Mouse (Mus musculus) hematopoietic stem cell, adult 5-6 weeks (primary cell): ENCODE data around the gene Ap5z1. TPM values are rescaled to one million over a fixed set of nuclear protein-coding genes. Genes with fewer than 3 reads are reported as not detected.
A peak's percentile ranks its signal among the peaks of the same experiment; 100 is the strongest.

ENCODE experiments used
- ATAC-seq, 2 experiments: fragments of 125-278 bp in 1 of 2; replicated peaks in 1 of 2; 2 replicates each; pipeline ENCODE4 v1.8.0; 2016 to 2017; ENCODE audit warnings: inconsistent platforms in 2 of 2, mild to moderate bottlenecking in 2 of 2, moderate number of reproducible peaks in 2 of 2, low read depth in 1 of 2, moderate TSS enrichment in 1 of 2; ENCODE audit not compliant: low FRiP score in 2 of 2, poor library complexity in 2 of 2, severe bottlenecking in 2 of 2, insufficient read depth in 1 of 2, low TSS enrichment in 1 of 2
- total RNA-seq: library from RNA; stranded (forward); fragments of 172-1452, 232-1000 nt; gene quantifications from 2 replicates; pipeline ENCODE4 v1.2.3, GENCODE M21; 2017

The Ap5z1 gene
- total RNA-seq, 1 experiment from 2014 or later: 2.9 TPM

- ATAC-seq: peak; percentile 26 to 51; a peak in 1 of 4 replicates
These were observed 6.4 kb upstream of the Ap5z1 start for GRCm38 (mm10) chr5:142457345-142457744.

GRCm38 (mm10) chr5:142458791-142459557, 4.8 kb upstream of the Ap5z1 start:
- no peak for ATAC-seq

- no peak for ATAC-seq
These were observed 3.9 kb upstream of the Ap5z1 start for GRCm38 (mm10) chr5:142459834-142460233.

- no peak for ATAC-seq
These were observed 1.7 kb upstream of the Ap5z1 start for GRCm38 (mm10) chr5:142461942-142462640.

GRCm38 (mm10) chr5:142462641-142462948, 1.1 kb upstream of the Ap5z1 start:
- no peak for ATAC-seq

- no peak for ATAC-seq
These were observed 733 bp upstream of the Ap5z1 start for GRCm38 (mm10) chr5:142463011-142463410.

- no peak for ATAC-seq
These were observed 4.6 kb downstream of the Ap5z1 start for GRCm38 (mm10) chr5:142468375-142468774.

GRCm38 (mm10) chr5:142469796-142470195, 6.1 kb downstream of the Ap5z1 start:
- no peak for ATAC-seq

GRCm38 (mm10) chr5:142473696-142474095, 10.0 kb downstream of the Ap5z1 start:
- no peak for ATAC-seq

- ATAC-seq: peak in 1 of 2 experiments; percentile 22; a peak in 2 of 4 replicates
These were observed 11.9 kb downstream of the Ap5z1 start for GRCm38 (mm10) chr5:142475669-142476068.

GRCm38 (mm10) chr5:142477346-142477745, 13.6 kb downstream of the Ap5z1 start:
- ATAC-seq: no peak

- ATAC-seq: no peak
These were observed 14.3 kb downstream of the Ap5z1 start for GRCm38 (mm10) chr5:142477866-142478615.

GRCm38 (mm10) chr5:142478829-142479435, 15.2 kb downstream of the Ap5z1 start:
- ATAC-seq: peak; percentile 65 to 85; a peak in 3 of 4 replicates

- 0 out of 4 replicates have a peak, but pooled peaks of 1 of the 2 experiments have one; percentile 29 for ATAC-seq
These were observed 18.8 kb downstream of the Ap5z1 start for GRCm38 (mm10) chr5:142482512-142482911.

- ATAC-seq: no peak
These were observed 19.8 kb downstream of the Ap5z1 start for GRCm38 (mm10) chr5:142483581-142483980.

GRCm38 (mm10) chr5:142486654-142487053, 22.9 kb downstream of the Ap5z1 start:
- no peak for ATAC-seq

- ATAC-seq: no peak
These were observed 26.4 kb downstream of the Ap5z1 start for GRCm38 (mm10) chr5:142489955-142490707.
